Mouse (Mus musculus): ENCODE data around the gene Mrpl53.

DNA sequence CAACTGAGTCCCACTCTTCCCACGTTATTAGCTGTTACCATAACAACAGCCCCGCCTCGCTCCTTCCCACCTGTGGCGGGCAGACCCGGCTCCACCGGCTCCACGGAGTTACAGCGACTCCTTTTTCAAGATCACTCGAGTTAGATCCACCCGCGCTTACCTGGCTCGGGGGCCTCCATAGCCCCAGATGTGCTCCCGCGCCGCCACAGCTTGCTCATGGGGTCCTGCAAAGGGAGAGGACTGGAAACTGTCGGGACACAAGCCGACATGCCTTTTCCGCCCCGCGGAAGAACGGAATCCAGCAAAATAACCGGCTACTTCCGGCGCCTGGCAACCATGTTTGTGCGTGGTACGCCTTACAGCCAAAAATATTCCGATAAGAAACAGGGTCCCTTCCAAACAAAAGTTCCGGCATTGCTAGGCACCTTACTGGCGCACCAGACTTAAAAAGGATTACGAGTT lies 16.0 kb downstream of the Mrpl53 start:
- TF ChIP-seq CTCF (IDR thresholded peaks at IDR 0.05; ENCODE audit: extremely low read depth, insufficient read depth, low read length): no peak
- peak; percentile 72 for TF ChIP-seq POLR2A (IDR thresholded peaks at IDR 0.05; ENCODE audit: extremely low read depth, insufficient read depth, low read length)
